Mouse (Mus musculus): ENCODE data around the gene Mpg. TPM values are rescaled to one million over a fixed set of nuclear protein-coding genes. Genes with fewer than 3 reads are reported as not detected.
"Not testable (repeated sequence)": the region's sequence is repeated elsewhere in the genome, so short reads cannot be mapped to it uniquely, and the experiment has no call there.

The Mpg gene
- polyA plus RNA-seq, 1 experiment from 2014 or later = 42.7 TPM

GRCm38 (mm10) chr11:32194086-32194485 is 32.2 kb upstream of the Mpg start:
- H3K4me3 ChIP-seq = no peak overlapping the region
- no peak overlapping the region for H3K4me2 ChIP-seq (replicated peaks)
- no peak overlapping the region for H3K9ac ChIP-seq
- ATAC-seq (ENCODE audit: low FRiP score, low read depth) = no peak
- no peaks in the 10 kb centered on the region for H3K36me3 ChIP-seq
- H3K4me1 ChIP-seq = no peaks in the 10 kb centered on the region
- no peaks in the 10 kb centered on the region for H3K9me3 ChIP-seq
- no peak overlapping the region for H3K27ac ChIP-seq
- H3K27me3 ChIP-seq = peaks cover 7% of the 10 kb centered on the region; the same call in 1 of the 2 replicates
- WGBS = 78% methylated on average over 10 of the region's 10 CpGs

- no peak overlapping the region for H3K4me3 ChIP-seq
- no peak overlapping the region for H3K27ac ChIP-seq
- no peaks in the 10 kb centered on the region for H3K4me1 ChIP-seq
- no peak overlapping the region for H3K9ac ChIP-seq
- no peaks in the 10 kb centered on the region for H3K9me3 ChIP-seq
- WGBS = 70% methylated on average over 5 of the region's 5 CpGs
- H3K27me3 ChIP-seq = peaks cover 7% of the 10 kb centered on the region; the same call in 1 of the 2 replicates
- ATAC-seq (ENCODE audit: low FRiP score, low read depth) = no peak
- H3K36me3 ChIP-seq = no peaks in the 10 kb centered on the region
- H3K4me2 ChIP-seq (replicated peaks) = no peak overlapping the region
Observed at GRCm38 (mm10) chr11:32194626-32195025, 31.7 kb upstream of the Mpg start.

GRCm38 (mm10) chr11:32195867-32196540 is 30.3 kb upstream of the Mpg start:
- Histone ChIP-seq H3K4me1 (no peaks in the 10 kb centered on the region), H3K4me2 (replicated peaks) (no peak overlapping the region), H3K4me3 (no peak overlapping the region), H3K36me3 (no peaks in the 10 kb centered on the region), H3K27ac (no peak overlapping the region), H3K27me3 (peaks cover 7% of the 10 kb centered on the region; the same call in 1 of the 2 replicates), H3K9ac (no peak overlapping the region), H3K9me3 (no peaks in the 10 kb centered on the region)
- no peak for ATAC-seq (ENCODE audit: low FRiP score, low read depth)
- 38% methylated on average over 11 of the region's 11 CpGs for WGBS

- Histone ChIP-seq H3K4me2 (replicated peaks) (no peak overlapping the region), H3K4me1 (no peaks in the 10 kb centered on the region), H3K9me3 (no peaks in the 10 kb centered on the region), H3K9ac (no peak overlapping the region), H3K27ac (no peak overlapping the region), H3K36me3 (no peaks in the 10 kb centered on the region), H3K27me3 (peaks cover 7% of the 10 kb centered on the region; the same call in 1 of the 2 replicates), H3K4me3 (no peak overlapping the region)
- no peak for ATAC-seq (ENCODE audit: low FRiP score, low read depth)
- 72% methylated on average over 6 of the region's 6 CpGs for WGBS
Observed at GRCm38 (mm10) chr11:32196727-32197126, 29.6 kb upstream of the Mpg start.

- Histone ChIP-seq H3K36me3 (no peaks in the 10 kb centered on the region), H3K9ac (no peak overlapping the region), H3K4me3 (no peak overlapping the region), H3K4me2 (replicated peaks) (no peak overlapping the region), H3K9me3 (no peaks in the 10 kb centered on the region), H3K27ac (no peak overlapping the region), H3K27me3 (peaks cover 7% of the 10 kb centered on the region; the same call in 1 of the 2 replicates), H3K4me1 (no peaks in the 10 kb centered on the region)
- WGBS = 18% methylated on average over 3 of the region's 3 CpGs
- ATAC-seq (ENCODE audit: low FRiP score, low read depth) = no peak
Observed at GRCm38 (mm10) chr11:32197766-32198165, 28.5 kb upstream of the Mpg start.

- Histone ChIP-seq H3K4me1 (no peaks in the 10 kb centered on the region), H3K27ac (no peak overlapping the region), H3K36me3 (no peaks in the 10 kb centered on the region), H3K9me3 (no peaks in the 10 kb centered on the region), H3K4me2 (replicated peaks) (no peak overlapping the region), H3K27me3 (peaks cover 7% of the 10 kb centered on the region; the same call in 1 of the 2 replicates), H3K4me3 (no peak overlapping the region), H3K9ac (no peak overlapping the region)
- no peak for ATAC-seq (ENCODE audit: low FRiP score, low read depth)
- 71% methylated on average over 13 of the region's 14 CpGs for WGBS
Observed at GRCm38 (mm10) chr11:32198256-32198955, 27.9 kb upstream of the Mpg start.

GRCm38 (mm10) chr11:32199230-32199629 is 27.1 kb upstream of the Mpg start:
- ATAC-seq (ENCODE audit: low FRiP score, low read depth) = no peak
- Histone ChIP-seq H3K9me3 (no peaks in the 10 kb centered on the region), H3K4me2 (replicated peaks) (no peak overlapping the region), H3K36me3 (no peaks in the 10 kb centered on the region), H3K4me3 (no peak overlapping the region), H3K27ac (no peak overlapping the region), H3K27me3 (peaks cover 7% of the 10 kb centered on the region; the same call in 1 of the 2 replicates), H3K9ac (no peak overlapping the region), H3K4me1 (no peaks in the 10 kb centered on the region)
- 42% methylated on average over 6 of the region's 6 CpGs for WGBS

- Histone ChIP-seq H3K36me3 (no peaks in the 10 kb centered on the region), H3K9ac (no peak within 1 kb of the TSS), H3K9me3 (no peaks in the 10 kb centered on the region), H3K27me3 (peaks cover 7% of the 10 kb centered on the region; the same call in 1 of the 2 replicates), H3K27ac (no peak within 1 kb of the TSS), H3K4me3 (no peak within 1 kb of the TSS), H3K4me2 (replicated peaks) (no peak within 1 kb of the TSS), H3K4me1 (peaks cover 6% of the 10 kb centered on the region)
- WGBS = 72% methylated on average over 10 of the region's 10 CpGs
- ATAC-seq (ENCODE audit: low FRiP score, low read depth) = no peak
Observed at GRCm38 (mm10) chr11:32200075-32200601, 26.2 kb upstream of the Mpg start, which contains the start of gene Il9r. Il9r (minus strand) TSS chr11:32200279.

GRCm38 (mm10) chr11:32200992-32201391 is 25.3 kb upstream of the Mpg start:
- not testable (repeated sequence) for ATAC-seq (ENCODE audit: low FRiP score, low read depth)
- WGBS = 63% methylated on average over 1 of the region's 1 CpGs

GRCm38 (mm10) chr11:32201922-32202685 is 24.2 kb upstream of the Mpg start:
- Histone ChIP-seq H3K27ac (no peak overlapping the region), H3K4me1 (peaks cover 13% of the 10 kb centered on the region), H3K36me3 (peaks cover 1% of the 10 kb centered on the region; the same call in 1 of the 2 replicates), H3K9ac (no peak overlapping the region), H3K4me2 (replicated peaks) (no peak overlapping the region), H3K27me3 (0 out of 2 replicates have a peak, but pooled peaks cover 2% of the 10 kb centered on the region), H3K9me3 (no peaks in the 10 kb centered on the region), H3K4me3 (no peak overlapping the region)
- ATAC-seq (ENCODE audit: low FRiP score, low read depth) = no peak
- WGBS = 80% methylated on average over 11 of the region's 11 CpGs

More at GRCm38 (mm10) chr11:32200992-32201391, 25.3 kb upstream of the Mpg start:
- not testable (repeated sequence) for H3K9ac ChIP-seq; H3K27ac ChIP-seq; H3K4me2 ChIP-seq (replicated peaks); H3K36me3 ChIP-seq; H3K4me3 ChIP-seq; H3K9me3 ChIP-seq; H3K27me3 ChIP-seq
- peaks cover 10% of the 10 kb centered on the region for H3K4me1 ChIP-seq

GRCm38 (mm10) chr11:32205058-32205873 is 21.0 kb upstream of the Mpg start, which contains the start of gene Snrnp25:
Snrnp25 (plus strand) TSS chr11:32205415.
- H3K27ac ChIP-seq = peak within 1 kb of the TSS; percentile 39; the same call in 1 of the 2 replicates
- peaks cover 13% of the 10 kb centered on the region for H3K4me1 ChIP-seq
- peak within 1 kb of the TSS; percentile 69 for H3K4me3 ChIP-seq
- H3K27me3 ChIP-seq = no peaks in the 10 kb centered on the region
- WGBS = under 1% methylated on average over 52 of the region's 52 CpGs
- H3K9me3 ChIP-seq = no peaks in the 10 kb centered on the region
- peaks cover 33% of the 10 kb centered on the region for H3K36me3 ChIP-seq
- peak within 1 kb of the TSS; percentile 79 for H3K9ac ChIP-seq
- peak; percentile 100 for ATAC-seq (ENCODE audit: low FRiP score, low read depth)
- H3K4me2 ChIP-seq (replicated peaks) = peak within 1 kb of the TSS; percentile 72

Measured in limb, embryonic 13.5 days (tissue).